Mouse (Mus musculus): ENCODE measurements around the gene Ndufs6. TPM values are rescaled to one million over a fixed set of nuclear protein-coding genes. Genes with fewer than 3 reads are reported as not detected.

Ndufs6 gene
- polyA plus RNA-seq (2016; fragmentation: Nextera tagmentation; extraction: Ambion mirVana): 350 and 367 TPM in 2 replicates

GRCm38 (mm10) chr13:73327827-73328698, at the start of gene Ndufs6, which contains the start of gene Mrpl36:
Gene Ndufs6, minus strand, starts transcription at chr13:73328542.
Gene Mrpl36, plus strand, starts transcription at chr13:73328513.
- Histone ChIP-seq H3K9me3 (no peaks in the 10 kb centered on the region), H3K4me2 (replicated peaks) (peak within 1 kb of the TSS; percentile 75), H3K27me3 (no peaks in the 10 kb centered on the region), H3K9ac (peak within 1 kb of the TSS; percentile 68), H3K4me1 (peaks cover 8% of the 10 kb centered on the region), H3K36me3 (peaks cover 26% of the 10 kb centered on the region; the same call in 1 of the 2 replicates), H3K27ac (peak within 1 kb of the TSS; percentile 80), H3K4me3 (peak within 1 kb of the TSS; percentile 75)
- ATAC-seq (ENCODE audit: insufficient number of reproducible peaks, insufficient read depth, low FRiP score, low TSS enrichment): peak; percentile 88
- WGBS: 2% methylated on average over 45 of the region's 45 CpGs

- H3K36me3 ChIP-seq: no peaks in the 10 kb centered on the region
- H3K4me1 ChIP-seq: no peaks in the 10 kb centered on the region
- no peak overlapping the region for H3K9ac ChIP-seq
- H3K27ac ChIP-seq: no peak overlapping the region
- H3K4me2 ChIP-seq (replicated peaks): no peak overlapping the region
- no peaks in the 10 kb centered on the region for H3K27me3 ChIP-seq
- no peak overlapping the region for H3K4me3 ChIP-seq
- H3K9me3 ChIP-seq: no peaks in the 10 kb centered on the region
- ATAC-seq (ENCODE audit: insufficient number of reproducible peaks, insufficient read depth, low FRiP score, low TSS enrichment): no peak
- 85% methylated on average over 9 of the region's 9 CpGs for WGBS
Measured at GRCm38 (mm10) chr13:73377637-73378036, 49.3 kb upstream of the Ndufs6 start.

GRCm38 (mm10) chr13:73374612-73375011, 46.3 kb upstream of the Ndufs6 start:
- no peak for ATAC-seq (ENCODE audit: insufficient number of reproducible peaks, insufficient read depth, low FRiP score, low TSS enrichment)
- Histone ChIP-seq H3K4me2 (replicated peaks) (no peak overlapping the region), H3K36me3 (no peaks in the 10 kb centered on the region), H3K4me3 (no peak overlapping the region), H3K9me3 (no peaks in the 10 kb centered on the region), H3K4me1 (no peaks in the 10 kb centered on the region), H3K27ac (no peak overlapping the region), H3K9ac (no peak overlapping the region), H3K27me3 (no peaks in the 10 kb centered on the region)
- 59% methylated on average over 2 of the region's 2 CpGs for WGBS

- no peaks in the 10 kb centered on the region for H3K4me1 ChIP-seq
- H3K4me2 ChIP-seq (replicated peaks): no peak overlapping the region
- H3K27me3 ChIP-seq: no peaks in the 10 kb centered on the region
- no peaks in the 10 kb centered on the region for H3K36me3 ChIP-seq
- H3K27ac ChIP-seq: no peak overlapping the region
- WGBS: 81% methylated on average over 4 of the region's 4 CpGs
- no peak for ATAC-seq (ENCODE audit: insufficient number of reproducible peaks, insufficient read depth, low FRiP score, low TSS enrichment)
- no peak overlapping the region for H3K4me3 ChIP-seq
- no peaks in the 10 kb centered on the region for H3K9me3 ChIP-seq
- H3K9ac ChIP-seq: no peak overlapping the region
Measured at GRCm38 (mm10) chr13:73373367-73373766, 45.0 kb upstream of the Ndufs6 start.

GRCm38 (mm10) chr13:73357106-73357505, 28.8 kb upstream of the Ndufs6 start:
- Histone ChIP-seq H3K4me2 (replicated peaks) (no peak overlapping the region), H3K27me3 (no peaks in the 10 kb centered on the region), H3K36me3 (no peaks in the 10 kb centered on the region), H3K4me1 (no peaks in the 10 kb centered on the region), H3K4me3 (no peak overlapping the region), H3K9ac (no peak overlapping the region), H3K27ac (no peak overlapping the region), H3K9me3 (no peaks in the 10 kb centered on the region)
- ATAC-seq (ENCODE audit: insufficient number of reproducible peaks, insufficient read depth, low FRiP score, low TSS enrichment): no peak
- WGBS: 78% methylated on average over 3 of the region's 3 CpGs

- Histone ChIP-seq H3K36me3 (no peaks in the 10 kb centered on the region), H3K4me3 (no peak overlapping the region), H3K4me2 (replicated peaks) (no peak overlapping the region), H3K27ac (no peak overlapping the region), H3K9me3 (no peaks in the 10 kb centered on the region), H3K9ac (no peak overlapping the region), H3K4me1 (no peaks in the 10 kb centered on the region), H3K27me3 (no peaks in the 10 kb centered on the region)
- no peak for ATAC-seq (ENCODE audit: insufficient number of reproducible peaks, insufficient read depth, low FRiP score, low TSS enrichment)
Measured at GRCm38 (mm10) chr13:73352491-73352890, 24.1 kb upstream of the Ndufs6 start.

GRCm38 (mm10) chr13:73351910-73352309, 23.6 kb upstream of the Ndufs6 start:
- H3K4me1 ChIP-seq: 0 out of 2 replicates have a peak, but pooled peaks cover 2% of the 10 kb centered on the region
- no peak for ATAC-seq (ENCODE audit: insufficient number of reproducible peaks, insufficient read depth, low FRiP score, low TSS enrichment)
- no peaks in the 10 kb centered on the region for H3K36me3 ChIP-seq
- no peaks in the 10 kb centered on the region for H3K9me3 ChIP-seq
- no peak overlapping the region for H3K4me3 ChIP-seq
- no peak overlapping the region for H3K27ac ChIP-seq
- H3K27me3 ChIP-seq: no peaks in the 10 kb centered on the region
- no peak overlapping the region for H3K4me2 ChIP-seq (replicated peaks)
- no peak overlapping the region for H3K9ac ChIP-seq
- WGBS: 64% methylated on average over 3 of the region's 3 CpGs

- Histone ChIP-seq H3K4me3 (no peak overlapping the region), H3K4me2 (replicated peaks) (no peak overlapping the region), H3K36me3 (no peaks in the 10 kb centered on the region), H3K9me3 (no peaks in the 10 kb centered on the region), H3K27ac (no peak overlapping the region), H3K9ac (no peak overlapping the region), H3K27me3 (no peaks in the 10 kb centered on the region), H3K4me1 (0 out of 2 replicates have a peak, but pooled peaks cover 4% of the 10 kb centered on the region)
- no peak for ATAC-seq (ENCODE audit: insufficient number of reproducible peaks, insufficient read depth, low FRiP score, low TSS enrichment)
- WGBS: 87% methylated on average over 9 of the region's 9 CpGs
Measured at GRCm38 (mm10) chr13:73350741-73351140, 22.4 kb upstream of the Ndufs6 start.

GRCm38 (mm10) chr13:73347922-73348650, 19.7 kb upstream of the Ndufs6 start:
- WGBS: 88% methylated on average over 7 of the region's 7 CpGs
- Histone ChIP-seq H3K9me3 (no peaks in the 10 kb centered on the region), H3K4me1 (0 out of 2 replicates have a peak, but pooled peaks cover 4% of the 10 kb centered on the region), H3K27me3 (no peaks in the 10 kb centered on the region), H3K9ac (no peak overlapping the region), H3K4me3 (no peak overlapping the region), H3K36me3 (no peaks in the 10 kb centered on the region), H3K27ac (no peak overlapping the region), H3K4me2 (replicated peaks) (no peak overlapping the region)
- no peak for ATAC-seq (ENCODE audit: insufficient number of reproducible peaks, insufficient read depth, low FRiP score, low TSS enrichment)

- no peaks in the 10 kb centered on the region for H3K27me3 ChIP-seq
- H3K36me3 ChIP-seq: no peaks in the 10 kb centered on the region
- H3K4me1 ChIP-seq: 0 out of 2 replicates have a peak, but pooled peaks cover 4% of the 10 kb centered on the region
- no peaks in the 10 kb centered on the region for H3K9me3 ChIP-seq
- H3K4me3 ChIP-seq: no peak overlapping the region
- H3K4me2 ChIP-seq (replicated peaks): no peak overlapping the region
- no peak overlapping the region for H3K9ac ChIP-seq
- no peak overlapping the region for H3K27ac ChIP-seq
- ATAC-seq (ENCODE audit: insufficient number of reproducible peaks, insufficient read depth, low FRiP score, low TSS enrichment): no peak
- 57% methylated on average over 3 of the region's 3 CpGs for WGBS
Measured at GRCm38 (mm10) chr13:73347171-73347570, 18.8 kb upstream of the Ndufs6 start.

GRCm38 (mm10) chr13:73346743-73347142, 18.4 kb upstream of the Ndufs6 start:
- Histone ChIP-seq H3K27ac (no peak overlapping the region), H3K36me3 (no peaks in the 10 kb centered on the region), H3K9me3 (no peaks in the 10 kb centered on the region), H3K9ac (no peak overlapping the region), H3K4me1 (0 out of 2 replicates have a peak, but pooled peaks cover 4% of the 10 kb centered on the region), H3K4me3 (no peak overlapping the region), H3K4me2 (replicated peaks) (no peak overlapping the region), H3K27me3 (no peaks in the 10 kb centered on the region)
- WGBS: 63% methylated on average over 4 of the region's 4 CpGs
- no peak for ATAC-seq (ENCODE audit: insufficient number of reproducible peaks, insufficient read depth, low FRiP score, low TSS enrichment)
